Mouse (Mus musculus) inflammation-experienced regulatory T-cells, adult 6 months (primary cell): ENCODE data around the gene Ube2d1. TPM values are rescaled to one million over a fixed set of nuclear protein-coding genes. Genes with fewer than 3 reads are reported as not detected.

Experiments
- ATAC-seq: one replicate; pipeline ENCODE4 v1.8.0; 2017
- polyA plus RNA-seq, 3 experiments: library from polyadenylated mRNA; unstranded; fragments of 100-300 nt; shearing (Covaris generic); gene quantifications; one replicate each; pipeline ENCODE4 v1.2.1; 2017

Ube2d1 gene
- 10 to 100 TPM; 17.3 to 22.4 (median 21.3) TPM for polyA plus RNA-seq

- peak; percentile 87 for ATAC-seq
Measured at GRCm38 (mm10) chr10:71285126-71285580, at the start of gene Ube2d1. Gene Ube2d1, minus strand, starts transcription at chr10:71285262.

- ATAC-seq: no peak
Measured at GRCm38 (mm10) chr10:71332859-71333258, 47.8 kb upstream of the Ube2d1 start.

- ATAC-seq: no peak
Measured at GRCm38 (mm10) chr10:71332376-71332775, 47.3 kb upstream of the Ube2d1 start.

DNA sequence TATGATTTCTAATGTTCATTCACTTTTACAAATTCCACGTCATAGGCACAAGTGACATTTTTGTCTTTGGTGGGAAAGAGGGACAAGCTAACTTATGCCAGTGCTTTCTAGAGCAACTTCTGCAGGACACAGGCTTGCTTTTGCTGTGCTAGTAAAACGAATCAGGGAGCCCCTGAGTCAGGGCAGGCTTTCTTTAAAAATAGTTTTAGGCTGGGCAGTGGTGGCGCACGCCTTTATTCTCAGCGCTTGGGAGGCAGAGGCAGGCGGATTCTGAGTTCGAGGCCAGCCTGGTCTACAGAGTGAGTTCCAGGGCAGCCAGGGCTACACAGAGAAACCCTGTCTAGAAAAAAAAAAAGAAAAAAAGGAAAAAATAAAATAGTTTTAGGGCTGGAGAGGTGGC lies 46.8 kb upstream of the Ube2d1 start:
- ATAC-seq: no peak

DNA sequence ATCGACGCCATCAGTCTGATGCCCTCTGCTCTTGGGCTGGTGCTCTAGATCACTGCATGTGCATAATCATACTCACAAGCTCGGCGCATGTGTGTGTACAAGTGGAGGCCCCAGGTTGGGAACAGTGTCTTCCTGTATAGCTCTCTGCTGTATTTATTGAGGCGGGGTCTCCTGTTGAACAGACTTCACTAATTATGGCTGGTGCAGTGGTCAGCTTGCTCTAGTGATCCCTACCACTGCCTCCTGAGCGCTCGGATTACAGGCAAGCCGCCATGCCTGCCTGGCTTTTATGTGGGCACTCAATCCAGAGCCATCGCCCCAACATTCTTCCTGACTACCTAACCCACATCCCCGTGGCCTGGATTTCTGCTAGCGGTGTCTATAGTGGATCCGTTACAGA lies 45.0 kb upstream of the Ube2d1 start:
- no peak for ATAC-seq

DNA sequence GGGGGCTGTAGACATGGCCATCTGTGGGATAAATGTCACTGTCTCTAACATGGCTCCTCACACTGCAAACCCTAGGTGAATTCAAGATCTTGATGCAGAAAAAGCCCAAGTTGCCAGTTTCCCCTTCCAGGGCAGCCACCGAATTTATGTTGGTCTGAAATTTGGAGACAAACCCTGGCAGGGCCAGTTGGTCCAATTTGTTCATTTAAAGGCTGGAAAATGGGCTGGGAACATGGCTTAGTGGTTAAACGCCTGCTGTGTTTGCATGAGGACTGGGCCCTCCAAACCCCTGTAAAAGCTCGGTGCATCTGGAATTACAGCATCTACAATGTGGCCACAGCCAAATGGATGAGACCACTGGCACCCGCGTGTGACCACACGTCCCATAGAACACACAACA lies 44.2 kb upstream of the Ube2d1 start:
- no peak for ATAC-seq

DNA sequence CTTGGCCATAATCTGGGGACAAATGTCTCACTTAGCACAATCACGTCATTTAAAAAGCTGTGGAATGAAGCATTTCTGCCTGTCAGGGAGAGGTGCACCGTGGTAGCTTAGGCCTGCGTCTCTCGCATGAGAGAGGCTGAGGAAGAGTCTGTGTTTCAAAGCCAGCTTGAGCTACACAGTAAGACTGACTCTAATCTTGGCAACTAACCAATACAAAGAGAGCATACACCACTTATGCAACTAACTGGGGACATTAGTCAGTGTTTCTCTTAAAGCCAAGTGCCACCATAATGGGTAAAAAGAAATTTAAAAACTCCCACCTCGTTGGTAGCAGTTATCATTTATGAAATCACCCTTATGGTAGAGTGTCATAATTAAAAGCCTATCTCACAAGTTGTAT lies 43.8 kb upstream of the Ube2d1 start:
- no peak for ATAC-seq

GRCm38 (mm10) chr10:71328382-71328781 lies 43.3 kb upstream of the Ube2d1 start:
- ATAC-seq: no peak

GRCm38 (mm10) chr10:71327386-71327785 lies 42.3 kb upstream of the Ube2d1 start:
- no peak for ATAC-seq

- ATAC-seq: peak; percentile 86
Measured at GRCm38 (mm10) chr10:71326789-71327188, 41.7 kb upstream of the Ube2d1 start.

- ATAC-seq: no peak
Measured at GRCm38 (mm10) chr10:71326123-71326522, 41.1 kb upstream of the Ube2d1 start.

DNA sequence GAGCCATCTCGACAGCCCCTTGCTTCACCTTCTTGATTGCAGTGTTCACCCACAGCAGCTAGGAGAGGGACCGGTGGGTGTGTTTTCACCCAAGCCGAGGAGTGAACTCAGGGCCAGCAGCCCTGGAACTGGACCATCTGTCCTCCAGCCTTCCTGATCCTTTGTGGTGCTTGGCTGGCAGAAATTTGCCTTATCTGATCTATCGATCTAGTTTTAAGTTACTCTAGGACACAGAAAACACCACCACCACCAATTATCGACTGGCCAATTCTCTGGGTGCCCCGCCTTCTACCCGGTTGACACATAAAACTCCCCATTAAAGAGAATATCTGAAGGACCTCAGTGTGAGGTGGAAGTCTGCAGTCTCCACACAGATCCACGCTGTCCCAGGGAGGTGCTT lies 38.6 kb upstream of the Ube2d1 start:
- no peak for ATAC-seq

DNA sequence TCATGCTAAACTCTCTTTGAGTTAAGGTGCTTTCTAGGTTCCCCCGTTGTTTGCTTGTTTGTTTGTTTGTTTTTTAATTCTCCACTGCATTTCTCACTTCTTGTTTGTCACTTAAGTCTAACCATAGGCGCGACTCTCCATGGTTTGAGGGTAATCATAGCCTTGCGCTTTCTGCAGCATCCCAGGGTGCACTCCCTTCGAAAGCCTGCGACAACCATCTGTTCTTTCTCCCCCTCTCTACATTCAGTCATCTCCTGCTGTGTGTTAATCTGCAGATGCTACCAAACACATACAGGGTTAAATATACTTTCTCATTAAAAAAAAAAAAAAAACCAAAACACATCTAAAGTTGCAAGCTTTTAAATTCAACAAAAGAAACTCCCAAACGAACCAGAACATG lies 31.4 kb upstream of the Ube2d1 start:
- no peak for ATAC-seq

GRCm38 (mm10) chr10:71316056-71316455 lies 31.0 kb upstream of the Ube2d1 start:
- ATAC-seq: no peak

DNA sequence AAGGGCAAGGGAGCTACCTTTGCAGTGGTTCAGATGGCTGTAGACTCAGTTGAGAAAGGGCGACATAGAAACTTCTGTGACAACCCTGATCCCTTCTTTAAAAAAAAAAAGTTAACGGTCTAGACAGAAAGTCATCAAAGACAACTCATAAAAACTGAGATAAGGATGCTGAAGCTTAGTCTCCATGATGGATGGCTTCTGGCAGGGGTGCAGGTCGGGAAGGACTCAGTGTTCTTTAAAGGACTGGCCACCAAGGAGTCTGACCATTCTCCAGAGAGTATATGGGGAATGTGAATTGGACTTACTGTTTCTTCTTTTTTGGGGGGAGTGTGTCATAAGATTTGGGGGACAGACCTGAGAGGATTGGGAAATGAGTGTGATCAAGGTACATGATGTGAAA lies 29.5 kb upstream of the Ube2d1 start:
- no peak for ATAC-seq

DNA sequence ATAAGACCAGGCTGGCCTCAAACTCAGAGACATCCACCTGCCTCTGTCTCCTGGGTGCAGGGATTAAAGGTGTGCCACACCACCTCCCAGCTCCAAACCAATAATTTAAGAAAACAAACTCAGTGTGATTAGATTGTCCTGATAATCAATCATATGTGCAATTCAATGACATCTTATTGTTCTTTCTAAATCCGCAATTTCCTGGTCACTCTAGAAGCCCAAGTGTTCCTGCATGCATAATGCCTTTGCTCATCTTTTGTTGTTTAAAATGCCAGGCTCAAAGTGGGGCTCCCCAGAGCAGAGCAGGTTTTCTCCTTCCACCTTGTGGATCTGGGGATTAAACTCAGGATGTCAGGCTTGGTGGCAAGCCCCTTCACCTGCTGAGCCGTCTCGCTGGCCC lies 25.2 kb upstream of the Ube2d1 start:
- ATAC-seq: no peak

- no peak for ATAC-seq
Measured at GRCm38 (mm10) chr10:71308199-71308598, 23.1 kb upstream of the Ube2d1 start.

GRCm38 (mm10) chr10:71306759-71307158 lies 21.7 kb upstream of the Ube2d1 start:
- no peak for ATAC-seq

DNA sequence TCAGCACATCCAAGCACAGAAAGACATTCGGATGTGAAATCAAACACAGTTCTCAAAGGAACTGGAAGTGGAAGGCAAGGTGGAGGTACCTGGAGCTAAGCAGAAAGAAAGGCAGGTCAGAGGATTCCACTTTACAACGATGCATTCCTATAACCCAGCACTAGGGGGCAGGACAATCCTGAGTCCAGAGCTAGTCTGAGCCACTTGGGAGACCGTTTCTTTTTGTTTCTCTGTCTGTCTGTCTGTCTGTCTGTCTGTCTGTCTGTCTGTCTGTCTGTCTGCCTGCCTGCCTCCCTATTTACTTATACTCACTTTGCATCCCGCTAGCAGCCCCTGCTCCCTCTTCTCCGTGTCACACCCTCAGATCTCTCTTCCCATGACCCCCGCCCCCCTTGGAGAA lies 21.1 kb upstream of the Ube2d1 start:
- peak; percentile 92 for ATAC-seq

DNA sequence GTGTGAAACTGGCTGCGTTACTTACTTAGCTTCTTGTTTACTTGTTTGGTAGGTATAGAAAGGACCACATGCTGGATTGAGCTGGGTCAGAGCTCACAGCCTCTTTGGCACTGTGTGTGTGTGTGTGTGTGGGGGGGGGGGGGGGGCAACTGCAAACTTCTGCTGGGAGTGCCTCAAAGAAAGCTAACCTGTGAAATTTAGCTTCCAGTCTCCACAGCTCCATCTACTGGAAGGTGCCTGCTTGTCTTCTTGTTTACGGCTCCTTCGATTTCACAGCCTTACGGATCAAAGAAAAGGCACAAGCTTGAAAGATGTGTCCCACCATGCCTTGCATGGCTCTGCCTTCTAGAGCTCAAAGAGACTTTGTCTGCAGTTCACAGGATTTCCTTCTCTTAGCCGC lies 17.4 kb upstream of the Ube2d1 start:
- ATAC-seq: peak; percentile 43

DNA sequence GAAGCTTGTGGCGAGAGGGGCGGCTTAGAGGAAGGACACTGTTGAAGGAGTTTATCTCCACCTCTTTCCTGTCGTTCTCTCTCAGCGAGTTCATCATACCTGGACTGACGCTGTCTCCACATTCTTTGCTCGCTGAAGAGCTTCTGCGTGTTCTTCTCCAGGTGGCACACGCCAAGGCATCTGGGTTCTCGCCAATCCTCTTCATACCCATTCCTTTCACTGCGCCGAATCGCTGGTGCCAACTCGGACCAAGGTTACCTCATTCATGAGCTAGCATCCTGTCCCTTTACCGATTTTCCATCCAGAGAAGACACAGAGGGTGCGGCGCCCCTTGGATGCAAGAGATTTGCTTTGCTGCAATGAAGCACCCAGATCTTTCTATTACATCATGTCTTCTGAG lies 15.1 kb upstream of the Ube2d1 start:
- no peak for ATAC-seq

DNA sequence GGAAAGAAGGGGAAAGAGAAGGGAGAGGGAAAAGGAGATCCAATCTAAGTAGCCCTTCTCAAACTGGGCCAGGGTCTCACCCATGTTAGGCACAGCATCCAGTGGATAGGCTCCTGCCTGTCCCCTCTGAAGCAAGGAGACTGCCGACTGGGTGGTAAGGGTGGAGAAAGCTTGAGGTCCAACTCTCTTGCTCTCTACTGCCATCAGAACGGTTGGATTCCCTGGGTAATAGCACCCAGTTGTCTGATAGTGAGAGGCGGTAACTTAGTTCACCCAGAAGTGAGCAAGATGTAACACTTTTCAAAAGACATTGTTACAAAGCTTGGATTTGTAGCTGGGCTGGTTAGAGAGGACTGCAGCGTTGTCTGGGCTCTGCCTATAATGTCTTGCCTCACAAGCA lies 8.2 kb upstream of the Ube2d1 start:
- ATAC-seq: no peak

DNA sequence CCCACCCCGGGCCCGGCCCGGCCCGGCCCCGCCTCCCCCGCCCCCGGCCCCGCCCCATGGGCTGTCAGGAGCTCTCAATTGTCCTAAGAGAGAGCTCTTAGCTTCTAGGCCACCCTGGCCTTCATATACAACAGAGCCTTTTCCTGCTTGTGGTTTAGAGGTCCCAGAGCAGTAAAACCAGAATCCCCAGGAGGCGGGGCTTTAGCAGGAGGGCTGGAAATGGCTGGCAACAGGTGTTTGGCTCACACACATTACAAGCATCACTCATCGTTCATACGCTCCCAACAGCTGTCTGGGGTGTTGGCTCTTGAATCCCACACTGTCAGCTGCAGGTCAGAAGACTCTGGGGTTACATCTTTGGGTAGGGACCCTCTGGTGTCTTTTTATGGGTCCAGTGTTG lies 7.2 kb upstream of the Ube2d1 start:
- no peak for ATAC-seq

GRCm38 (mm10) chr10:71291801-71292200 lies 6.7 kb upstream of the Ube2d1 start:
- ATAC-seq: no peak

- no peak for ATAC-seq
Measured at GRCm38 (mm10) chr10:71291179-71291661, 6.2 kb upstream of the Ube2d1 start.
